Mouse (Mus musculus) MEL (cell line): ENCODE measurements around the gene Calhm2. TPM values are rescaled to one million over a fixed set of nuclear protein-coding genes. Genes with fewer than 3 reads are reported as not detected.
A peak's percentile ranks its signal among the peaks of the same experiment; 100 is the strongest.

ENCODE experiments used
- DNase-seq: peaks from one replicate; pipeline ENCODE4 v3.0.0; 2011; ENCODE audit warnings: low read depth, low spot score
- H3K27ac ChIP-seq: 2 replicates; pipeline ENCODE4 v1.5.1; 2012; ENCODE audit warnings: low read depth, mild to moderate bottlenecking, control low read depth, low read length, moderate library complexity; ENCODE audit not compliant: control insufficient read depth
- H3K27me3 ChIP-seq, 2 experiments: fragments of 150-350 bp in 1 of 2; sonication (generic) in 1 of 2; 2 replicates each; pipeline ENCODE4 v1.6.1; 2012; ENCODE audit warnings: low read length in 2 of 2, mild to moderate bottlenecking in 2 of 2, improper control_type of control experiment in 1 of 2, moderate library complexity in 1 of 2; ENCODE audit not compliant: insufficient read depth in 2 of 2, control insufficient read depth in 1 of 2
- H3K36me3 ChIP-seq, 2 experiments: 2 replicates each; pipeline ENCODE4 v1.6.1; 2012 to 2014; ENCODE audit warnings: low read length in 2 of 2, improper control_type of control experiment in 1 of 2, inconsistent platforms in 1 of 2, mild to moderate bottlenecking in 1 of 2; ENCODE audit not compliant: insufficient read depth in 2 of 2, control insufficient read depth in 1 of 2
- H3K4me1 ChIP-seq, 2 experiments: fragments of 150-350 bp in 1 of 2; sonication (generic) in 1 of 2; 2 replicates each; pipeline ENCODE4 v1.6.1; 2012; ENCODE audit warnings: low read length in 2 of 2, improper control_type of control experiment in 1 of 2, mild to moderate bottlenecking in 1 of 2; ENCODE audit not compliant: insufficient read depth in 2 of 2, control insufficient read depth in 1 of 2
- H3K4me3 ChIP-seq, 2 experiments: fragments of 150-350 bp in 1 of 2; sonication (generic) in 1 of 2; 2 replicates each; pipeline ENCODE4 v1.5.1; 2012; ENCODE audit warnings: low read depth in 2 of 2, low read length in 2 of 2, mild to moderate bottlenecking in 2 of 2, moderate library complexity in 2 of 2, control low read depth in 1 of 2, improper control_type of control experiment in 1 of 2; ENCODE audit not compliant: control insufficient read depth in 1 of 2, insufficient read depth in 1 of 2
- H3K79me2 ChIP-seq: 2 replicates; pipeline ENCODE4 v1.6.1; 2012; ENCODE audit warnings: mild to moderate bottlenecking, low read length, moderate library complexity; ENCODE audit not compliant: control insufficient read depth, poor library complexity, insufficient read depth
- H3K9ac ChIP-seq: 2 replicates; pipeline ENCODE4 v1.6.1; 2012; ENCODE audit warnings: low read depth, mild to moderate bottlenecking, control low read depth, low read length, moderate library complexity; ENCODE audit not compliant: control insufficient read depth, poor library complexity, severe bottlenecking
- H3K9me3 ChIP-seq: fragments of 150-350 bp; sonication (generic); replicated peaks from 2 replicates; pipeline ENCODE4 v1.6.1; 2012; ENCODE audit warnings: mild to moderate bottlenecking, low read length, improper control_type of control experiment, moderate library complexity; ENCODE audit not compliant: insufficient read depth
- CHD1 ChIP-seq: IDR thresholded peaks from 2 replicates; pipeline ENCODE4 v1.6.1; 2012; ENCODE audit warnings: low read depth, mild to moderate bottlenecking, inconsistent platforms, low read length, improper control_type of control experiment
- CHD2 ChIP-seq: IDR thresholded peaks from 2 replicates; pipeline ENCODE4 v1.6.1; 2011; ENCODE audit warnings: low read length, improper control_type of control experiment
- CTCF ChIP-seq, 3 experiments: IDR thresholded peaks in 2 of 3; conservative IDR thresholded peaks in 1 of 3; 2 replicates each; pipeline ENCODE4 v1.5.1; 2011 to 2012; ENCODE audit warnings: low read length in 3 of 3, low read depth in 2 of 3, mild to moderate bottlenecking in 2 of 3, improper control_type of control experiment in 1 of 3, inconsistent platforms in 1 of 3, mixed read lengths in 1 of 3, moderate library complexity in 1 of 3; ENCODE audit not compliant: control insufficient read depth in 1 of 3, insufficient read depth in 1 of 3, poor library complexity in 1 of 3, severe bottlenecking in 1 of 3
- E2F4 ChIP-seq: IDR thresholded peaks from 2 replicates; pipeline ENCODE4 v1.6.1; 2011; ENCODE audit warnings: low read depth, low read length, improper control_type of control experiment, borderline replicate concordance
- ELF1 ChIP-seq: IDR thresholded peaks from 2 replicates; pipeline ENCODE4 v1.6.1; 2014; ENCODE audit warnings: low read depth, mild to moderate bottlenecking, inconsistent platforms, low read length, improper control_type of control experiment, moderate library complexity
- ETS1 ChIP-seq: IDR thresholded peaks from 2 replicates; pipeline ENCODE4 v1.6.1; 2012; ENCODE audit warnings: low read depth, mild to moderate bottlenecking, inconsistent platforms, low read length, improper control_type of control experiment, moderate library complexity
- GABPA ChIP-seq: IDR thresholded peaks from 2 replicates; pipeline ENCODE4 v1.6.1; 2012; ENCODE audit warnings: low read depth, mild to moderate bottlenecking, inconsistent platforms, low read length, improper control_type of control experiment, moderate library complexity
- GATA1 ChIP-seq: IDR thresholded peaks from 2 replicates; pipeline ENCODE4 v1.6.1; 2011; ENCODE audit warnings: low read depth, low read length, improper control_type of control experiment
- HCFC1 ChIP-seq: IDR thresholded peaks from 2 replicates; pipeline ENCODE4 v1.6.1; 2012; ENCODE audit warnings: low read depth, mild to moderate bottlenecking, inconsistent platforms, low read length, improper control_type of control experiment, moderate library complexity
- JUND ChIP-seq: IDR thresholded peaks from 2 replicates; pipeline ENCODE4 v1.6.1; 2011; ENCODE audit warnings: low read depth, mild to moderate bottlenecking, improper control_type of control experiment, low read length
- MAFK ChIP-seq: IDR thresholded peaks from 2 replicates; pipeline ENCODE4 v1.6.1; 2011; ENCODE audit warnings: low read depth, mild to moderate bottlenecking, low read length, improper control_type of control experiment, borderline replicate concordance
- MAX ChIP-seq: IDR thresholded peaks from 2 replicates; pipeline ENCODE4 v1.6.1; 2011; ENCODE audit warnings: low read length, improper control_type of control experiment
- MAZ ChIP-seq: IDR thresholded peaks from 2 replicates; pipeline ENCODE4 v1.6.1; 2012; ENCODE audit warnings: low read depth, mild to moderate bottlenecking, inconsistent platforms, low read length, improper control_type of control experiment
- MXI1 ChIP-seq: IDR thresholded peaks from 2 replicates; pipeline ENCODE4 v1.6.1; 2011; ENCODE audit warnings: mild to moderate bottlenecking, low read depth, low read length, improper control_type of control experiment
- NELFE ChIP-seq: IDR thresholded peaks from 2 replicates; pipeline ENCODE4 v1.6.1; 2011; ENCODE audit warnings: low read depth, low read length, improper control_type of control experiment
- POLR2A ChIP-seq, 2 experiments: IDR thresholded peaks; 2 replicates each; pipeline ENCODE4 v1.6.1; 2011 to 2012; ENCODE audit warnings: low read length in 2 of 2, mild to moderate bottlenecking in 2 of 2, control low read depth in 1 of 2, improper control_type of control experiment in 1 of 2, low read depth in 1 of 2, moderate library complexity in 1 of 2; ENCODE audit not compliant: control insufficient read depth in 1 of 2, insufficient read depth in 1 of 2, poor library complexity in 1 of 2
- SIN3A ChIP-seq: IDR thresholded peaks from 2 replicates; pipeline ENCODE4 v1.6.1; 2012; ENCODE audit warnings: low read length, improper control_type of control experiment, inconsistent platforms
- TAL1 ChIP-seq: IDR thresholded peaks from 2 replicates; pipeline ENCODE4 v1.6.1; 2012; ENCODE audit warnings: mild to moderate bottlenecking, inconsistent platforms, low read length, moderate library complexity, mixed read lengths
- TBP ChIP-seq: IDR thresholded peaks from 2 replicates; pipeline ENCODE4 v1.8.0; 2011; ENCODE audit warnings: low read depth, low read length, improper control_type of control experiment
- TCF12 ChIP-seq: IDR thresholded peaks from 2 replicates; pipeline ENCODE4 v1.6.1; 2014; ENCODE audit warnings: low read depth, mild to moderate bottlenecking, inconsistent platforms, low read length, improper control_type of control experiment, moderate library complexity
- UBTF ChIP-seq: IDR thresholded peaks from 2 replicates; pipeline ENCODE4 v1.6.1; 2012; ENCODE audit warnings: low read depth, mild to moderate bottlenecking, inconsistent platforms, low read length, improper control_type of control experiment, moderate library complexity, borderline replicate concordance; ENCODE audit not compliant: insufficient read depth
- USF1 ChIP-seq: IDR thresholded peaks from 2 replicates; pipeline ENCODE4 v1.6.1; 2014; ENCODE audit warnings: low read depth, mild to moderate bottlenecking, inconsistent platforms, low read length, improper control_type of control experiment, moderate library complexity
- ZKSCAN1 ChIP-seq: IDR thresholded peaks from 2 replicates; pipeline ENCODE4 v1.6.1; 2012; ENCODE audit warnings: low read depth, mild to moderate bottlenecking, inconsistent platforms, low read length, improper control_type of control experiment, moderate library complexity
- polyA plus RNA-seq, 2 experiments: library from polyadenylated mRNA; stranded (reverse) in 1 of 2; unstranded in 1 of 2; fragments of >175 nt in 1 of 2; fragments of >200 nt in 1 of 2; gene quantifications; 2 replicates each; pipeline versions ENCODE4 v1.2.1 to v1.2.4; 2012; ENCODE audit warnings: low replicate concordance in 2 of 2, low read depth in 1 of 2; ENCODE audit not compliant: insufficient read length in 2 of 2, insufficient read depth in 1 of 2, missing spikeins in 1 of 2
- total RNA-seq: library from RNA; depleted of rRNA; stranded (reverse); fragments of 300-350 nt; gene quantifications from 2 replicates; pipeline ENCODE4 v1.2.3, GENCODE M21; 2012; rRNA removed

The Calhm2 gene
- total RNA-seq (8.5 and 11.1 TPM in 2 replicates), polyA plus RNA-seq (10 to 100 TPM in 1 of 2 experiments, not detected in 1; 11.2 TPM)

- Histone ChIP-seq H3K9ac (peak within 1 kb of the TSS; percentile 95), H3K4me1 (peaks cover 5 to 33% of the 10 kb centered on the region in 2 experiments), H3K27ac (peak within 1 kb of the TSS; percentile 80), H3K36me3 (peaks cover 0 to 18% of the 10 kb centered on the region in 2 experiments; a peak in 2 of 4 replicates), H3K27me3 (no peaks in the 10 kb centered on the region; a peak in 1 of 4 replicates), H3K4me3 (peak within 1 kb of the TSS; percentile 88 to 89), H3K9me3 (no peaks in the 10 kb centered on the region)
- DNase-seq = peak; percentile 82
- peak; percentile 46; the same call in 1 of the 2 replicates for TF ChIP-seq HCFC1
- peak; percentile 69 for TF ChIP-seq NELFE
- TF ChIP-seq MXI1 = 0 out of 2 replicates have a peak, but pooled peaks have one; percentile 12
- 0 out of 2 replicates have a peak, but pooled peaks have one; percentile 51 for TF ChIP-seq TBP
- TF ChIP-seq SIN3A = peak; percentile 44; the same call in 1 of the 2 replicates
- TF ChIP-seq ELF1 = peak; percentile 51; the same call in 1 of the 2 replicates
- TF ChIP-seq GATA1 = 0 out of 2 replicates have a peak, but pooled peaks have one; percentile 1
- no peak for TF ChIP-seq CHD2
- TF ChIP-seq TCF12 = 0 out of 2 replicates have a peak, but pooled peaks have one; percentile 10
- TF ChIP-seq CHD1 = peak; percentile 19; the same call in 1 of the 2 replicates
- TF ChIP-seq UBTF = peak; percentile 40; the same call in 1 of the 2 replicates
- TF ChIP-seq ETS1 = peak; percentile 37; the same call in 1 of the 2 replicates
- no peak for TF ChIP-seq JUND
- no peak for TF ChIP-seq E2F4
- TF ChIP-seq ZKSCAN1 = no peak
- TF ChIP-seq MAZ = 0 out of 2 replicates have a peak, but pooled peaks have one; percentile 47
- TF ChIP-seq POLR2A (IDR thresholded peaks at IDR 0.05; ENCODE audit: control insufficient read depth in 1 of 2, insufficient read depth in 1 of 2, low read depth in 1 of 2, low read length in 2 of 2, poor library complexity in 1 of 2) = peak; percentile 54 to 58
- TF ChIP-seq, all 39 proteins: peak for 13
- peaks cover 6% of the 10 kb centered on the region; the same call in 1 of the 2 replicates for H3K79me2 ChIP-seq
These were observed at the start of gene Calhm2 for GRCm38 (mm10) chr19:47137771-47138421. Gene Calhm2 (minus strand): TSS chr19:47138294.

- no peak for TF ChIP-seq UBTF
- no peak for TF ChIP-seq TAL1
- no peak for TF ChIP-seq TBP
- no peak for TF ChIP-seq CTCF (IDR thresholded peaks at IDR 0.05 in 2 of 3, conservative IDR thresholded peaks at IDR 0.05 in 1 of 3; ENCODE audit: control insufficient read depth in 1 of 3, insufficient read depth in 1 of 3, low read depth in 2 of 3, low read length in 3 of 3, poor library complexity in 1 of 3, severe bottlenecking in 1 of 3)
- no peak for TF ChIP-seq E2F4
- no peak for TF ChIP-seq MAX
- TF ChIP-seq NELFE = no peak
- no peak for TF ChIP-seq ETS1
- no peak for TF ChIP-seq USF1
- TF ChIP-seq MAZ = no peak
- no peak for TF ChIP-seq POLR2A (IDR thresholded peaks at IDR 0.05; ENCODE audit: control insufficient read depth in 1 of 2, insufficient read depth in 1 of 2, low read depth in 1 of 2, low read length in 2 of 2, poor library complexity in 1 of 2)
- no peak for TF ChIP-seq MXI1
- TF ChIP-seq GABPA = no peak
- no peak for TF ChIP-seq MAFK
- no peaks in the 10 kb centered on the region for H3K4me1 ChIP-seq
- no peaks in the 10 kb centered on the region for H3K79me2 ChIP-seq
- DNase-seq = no peak
- no peaks in the 10 kb centered on the region for H3K36me3 ChIP-seq
- H3K27ac ChIP-seq = no peak overlapping the region
- H3K9me3 ChIP-seq = no peaks in the 10 kb centered on the region
- H3K27me3 ChIP-seq = peaks cover 3 to 18% of the 10 kb centered on the region in 2 experiments
- no peak overlapping the region for H3K4me3 ChIP-seq
- H3K9ac ChIP-seq = no peak overlapping the region
These were observed 48.6 kb upstream of the Calhm2 start for GRCm38 (mm10) chr19:47186514-47187275.
